Mouse (Mus musculus) thymus, adult 2 months (tissue): ENCODE data around the gene Nmu.

ENCODE experiments used
- CTCF ChIP-seq: fragments of 200-500 bp; IDR thresholded peaks from 2 replicates; pipeline ENCODE4 v1.5.1; 2012; ENCODE audit warnings: mild to moderate bottlenecking, control low read depth, low read length, moderate library complexity, borderline replicate concordance; ENCODE audit not compliant: control insufficient read depth, poor library complexity, insufficient read depth; ENCODE audit errors: extremely low read depth
- POLR2A ChIP-seq: fragments of 200-500 bp; IDR thresholded peaks from 2 replicates; pipeline ENCODE4 v1.6.1; 2012; ENCODE audit warnings: mild to moderate bottlenecking, low read length, control low read depth, moderate library complexity; ENCODE audit not compliant: control insufficient read depth, poor library complexity, insufficient read depth; ENCODE audit errors: extremely low read depth

- no peak for TF ChIP-seq CTCF
- TF ChIP-seq POLR2A: no peak
Observed at GRCm38 (mm10) chr5:76333833-76334232, 29.8 kb downstream of the Nmu start.
